Mouse (Mus musculus) left cerebral cortex, adult 2 months (tissue): ENCODE results near the gene Aldh1a2. TPM values are rescaled to one million over a fixed set of nuclear protein-coding genes. Genes with fewer than 3 reads are reported as not detected.

Source experiments
- DNase-seq, 2 experiments: peaks; one replicate each; pipeline ENCODE4 v3.0.0; 2021 to 2022; ENCODE audit warnings: low spot score in 2 of 2, mixed read lengths in 1 of 2; ENCODE audit errors: extremely low spot score in 1 of 2
- H3K27ac ChIP-seq: fragments of 200-600 bp; 2 replicates; pipeline ENCODE4 v1.8.1; 2022
- H3K4me3 ChIP-seq: fragments of 200-600 bp; 2 replicates; pipeline ENCODE4 v1.8.1; 2022
- CTCF ChIP-seq: fragments of 200-600 bp; IDR thresholded peaks from 2 replicates; pipeline ENCODE4 v1.8.1; 2022; ENCODE audit warnings: antibody characterized with exemption, mild to moderate bottlenecking, moderate library complexity
- intact Hi-C: fragments of 180-260 bp; cut with DNase I; formaldehyde crosslinking; loops from one replicate; pipeline ENCODE4 v1.15.1; 2025
- total RNA-seq, 2 experiments: library from RNA; stranded (reverse); gene quantifications; 2 replicates each; pipeline ENCODE4 v1.2.3; 2021

The Aldh1a2 gene
- total RNA-seq, 2 experiments from 2014 or later: 9.6 to 12.0 TPM

DNA sequence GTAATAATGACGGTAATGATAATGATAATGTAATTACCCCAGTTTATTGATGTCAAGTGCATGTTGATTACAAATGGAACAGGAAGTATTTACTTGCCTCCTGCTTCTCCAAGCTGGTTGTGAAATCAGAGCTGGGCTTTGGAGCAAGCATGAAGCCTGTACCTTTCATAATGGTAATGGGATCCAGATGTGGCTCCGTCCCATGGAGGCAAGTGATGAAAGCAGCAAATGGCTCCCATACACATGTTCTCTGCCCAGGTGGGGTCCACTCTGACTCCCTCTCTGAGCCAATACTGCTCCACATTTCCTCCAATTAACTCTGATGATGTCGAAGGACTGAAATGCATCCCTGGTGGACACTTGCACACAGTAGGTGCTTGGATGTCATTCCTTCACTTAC is 121.8 kb downstream of the Aldh1a2 start:
- no peak for DNase-seq
- Histone ChIP-seq H3K4me3 (no peak overlapping the region), H3K27ac (no peak overlapping the region)
- intact Hi-C loops: no loop called here
- TF ChIP-seq CTCF: no peak

DNA sequence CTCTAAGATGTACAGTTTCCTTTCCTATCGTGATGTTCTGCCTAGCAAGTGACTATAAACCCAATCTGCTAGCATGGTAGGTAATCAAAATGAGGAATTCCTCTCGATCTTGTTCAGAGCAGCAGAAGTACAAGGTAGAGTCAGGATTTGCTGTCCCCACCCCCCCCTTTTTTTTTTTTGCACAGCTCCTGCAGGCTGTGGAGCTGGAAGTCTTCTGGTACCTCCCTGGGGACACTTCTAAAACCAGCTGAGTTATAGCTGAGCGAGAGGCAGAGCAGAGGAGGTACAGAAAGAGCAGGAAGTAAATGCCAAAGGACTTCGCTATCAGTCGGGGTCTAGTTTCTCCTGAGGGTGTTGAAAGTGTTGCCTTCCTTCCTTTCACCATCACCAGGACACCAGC is 124.5 kb downstream of the Aldh1a2 start:
- H3K27ac ChIP-seq: no peak overlapping the region
- DNase-seq: no peak
- intact Hi-C loops: no loop called here
- H3K4me3 ChIP-seq: no peak overlapping the region
- no peak for TF ChIP-seq CTCF

Other genes with a start within 250 kb of the Aldh1a2 start
- 1 to 10 TPM; 3.1 to 3.4 TPM for gene Aqp9, start 47.1 kb upstream of the Aldh1a2 start, total RNA-seq